Mouse (Mus musculus): ENCODE measurements around the gene Srrm4.

DNA sequence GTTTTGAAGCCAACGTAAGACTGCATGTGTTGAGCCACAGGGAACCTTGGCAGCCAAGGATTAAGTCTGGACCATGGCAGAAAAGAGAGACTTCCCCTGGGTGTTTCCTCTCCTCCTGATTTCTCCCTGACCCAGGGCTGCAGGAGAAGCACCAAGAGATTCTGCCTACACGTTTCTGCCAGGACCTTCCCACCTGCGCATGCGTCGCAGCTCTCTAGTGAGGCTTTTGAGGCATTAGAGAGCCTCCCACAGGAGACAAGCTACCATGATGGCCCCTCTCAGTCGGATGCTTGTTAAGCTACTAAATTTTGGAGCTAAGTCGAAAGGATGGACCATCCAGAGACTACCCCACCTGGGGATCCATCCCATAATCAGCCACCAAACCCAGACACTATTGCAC lies 133.8 kb downstream of the Srrm4 start:
- no peak for TF ChIP-seq POLR2A (IDR thresholded peaks at IDR 0.05; ENCODE audit: low read depth, low read length)
- TF ChIP-seq CTCF (IDR thresholded peaks at IDR 0.05; ENCODE audit: extremely low read depth, insufficient read depth, insufficient read length, insufficient replicate concordance): no peak
